Mouse (Mus musculus): ENCODE data around the gene Lca5. TPM values are rescaled to one million over a fixed set of nuclear protein-coding genes. Genes with fewer than 3 reads are reported as not detected.

Gene Lca5
- polyA plus RNA-seq, 1 experiment from 2014 or later = 9.8 TPM

Other genes with a start within 250 kb of the Lca5 start
- 4.4 and 5.2 TPM in 2 replicates for gene Sh3bgrl2, start 107.2 kb upstream of the Lca5 start, polyA plus RNA-seq (2015; fragmentation: Nextera tagmentation; extraction: Ambion mirVana)

All from thymus, postnatal 0 days (tissue).